Mouse (Mus musculus) intestine, embryonic 16.5 days (tissue): ENCODE data around the gene Cers6. TPM values are rescaled to one million over a fixed set of nuclear protein-coding genes. Genes with fewer than 3 reads are reported as not detected.

Source experiments
- ATAC-seq: fragments of 200-750 bp; cut with Nextera tagmentation; 2 replicates; pipeline ENCODE4 v1.8.0; 2017; ENCODE audit warnings: moderate TSS enrichment, moderate library complexity
- H3K27ac ChIP-seq: fragments of 300-500 bp; sonication (generic); 2 replicates; pipeline ENCODE4 v1.5.1; 2014; ENCODE audit warnings: mild to moderate bottlenecking, low read length
- H3K27me3 ChIP-seq: fragments of 300-500 bp; sonication (generic); replicated peaks from 2 replicates; pipeline ENCODE4 v1.6.1; 2014; ENCODE audit warnings: low read length, control low read depth, mixed read lengths; ENCODE audit not compliant: control insufficient read depth, insufficient read depth
- H3K36me3 ChIP-seq: fragments of 300-500 bp; sonication (generic); 2 replicates; pipeline ENCODE4 v1.6.1; 2014; ENCODE audit warnings: low read length, control low read depth; ENCODE audit not compliant: control insufficient read depth, insufficient read depth
- H3K4me1 ChIP-seq: fragments of 300-500 bp; sonication (generic); 2 replicates; pipeline ENCODE4 v1.6.1; 2014; ENCODE audit warnings: low read length, control low read depth, mixed read lengths; ENCODE audit not compliant: control insufficient read depth, insufficient read depth
- H3K4me2 ChIP-seq: fragments of 300-500 bp; sonication (generic); 2 replicates; pipeline ENCODE4 v1.6.1; 2014; ENCODE audit warnings: low read depth, low read length, control low read depth
- H3K4me3 ChIP-seq: fragments of 300-500 bp; sonication (generic); 2 replicates; pipeline ENCODE4 v1.5.1; 2014; ENCODE audit warnings: mild to moderate bottlenecking, low read length
- H3K9ac ChIP-seq: fragments of 300-500 bp; sonication (generic); 2 replicates; pipeline ENCODE4 v1.6.1; 2014; ENCODE audit warnings: low read depth, low read length
- H3K9me3 ChIP-seq: fragments of 300-500 bp; sonication (generic); 2 replicates; pipeline ENCODE4 v1.6.1; 2016; ENCODE audit warnings: low read length, control low read depth; ENCODE audit not compliant: control insufficient read depth
- WGBS: fragments of 180-500 bp; shearing (Covaris S2); extraction: QIAGEN DNeasy Blood & Tissue Kit; methylation state at CpG from one replicate; pipeline ENCODE4 v1.1.7; 2014; 5-methylcytosine and 5-hydroxymethylcytosine counted together
- polyA plus RNA-seq: library from polyadenylated mRNA; unstranded; fragments of >200 nt; fragmentation: Nextera tagmentation; extraction: Ambion mirVana; gene quantifications from 2 replicates; pipeline ENCODE4 v1.2.1, GENCODE M21; 2015

Cers6 gene
- polyA plus RNA-seq, 1 experiment from 2014 or later, result 39.6 TPM

- Histone ChIP-seq H3K4me3 (no peak overlapping the region), H3K4me1 (peaks cover 4% of the 10 kb centered on the region; the same call in 1 of the 2 replicates), H3K9me3 (no peaks in the 10 kb centered on the region), H3K27ac (no peak overlapping the region), H3K4me2 (no peak overlapping the region), H3K9ac (no peak overlapping the region), H3K36me3 (0 out of 2 replicates have a peak, but pooled peaks cover 3% of the 10 kb centered on the region), H3K27me3 (no peaks in the 10 kb centered on the region)
- WGBS, result 57% methylated on average over 5 of the region's 5 CpGs
- ATAC-seq, result no peak
Observed at GRCm38 (mm10) chr2:69109246-69109645, 248.0 kb downstream of the Cers6 start.

- Histone ChIP-seq H3K27me3 (no peaks in the 10 kb centered on the region), H3K4me2 (no peak overlapping the region), H3K27ac (no peak overlapping the region), H3K9me3 (no peaks in the 10 kb centered on the region), H3K4me1 (peaks cover 4% of the 10 kb centered on the region; the same call in 1 of the 2 replicates), H3K4me3 (no peak overlapping the region), H3K36me3 (0 out of 2 replicates have a peak, but pooled peaks cover 3% of the 10 kb centered on the region), H3K9ac (no peak overlapping the region)
- WGBS, result 52% methylated on average over 7 of the region's 7 CpGs
- ATAC-seq, result peak; percentile 21; the same call in 1 of the 2 replicates
Observed at GRCm38 (mm10) chr2:69109710-69110109, 248.5 kb downstream of the Cers6 start.

GRCm38 (mm10) chr2:69112609-69113008 is 251.4 kb downstream of the Cers6 start:
- Histone ChIP-seq H3K27ac (no peak overlapping the region), H3K4me1 (peaks cover 4% of the 10 kb centered on the region; the same call in 1 of the 2 replicates), H3K36me3 (peaks cover 5% of the 10 kb centered on the region; the same call in 1 of the 2 replicates), H3K9me3 (no peaks in the 10 kb centered on the region), H3K9ac (no peak overlapping the region), H3K4me2 (no peak overlapping the region), H3K27me3 (no peaks in the 10 kb centered on the region), H3K4me3 (no peak overlapping the region)
- no peak for ATAC-seq
- 90% methylated on average over 5 of the region's 5 CpGs for WGBS

- no peak overlapping the region for H3K9ac ChIP-seq
- peaks cover 3% of the 10 kb centered on the region; the same call in 1 of the 2 replicates for H3K4me1 ChIP-seq
- ATAC-seq, result 0 out of 2 replicates have a peak, but pooled peaks have one; percentile 53
- H3K27me3 ChIP-seq, result no peaks in the 10 kb centered on the region
- WGBS, result 58% methylated on average over 10 of the region's 10 CpGs
- H3K4me2 ChIP-seq, result no peak overlapping the region
- no peak overlapping the region for H3K4me3 ChIP-seq
- H3K36me3 ChIP-seq, result peaks cover 3% of the 10 kb centered on the region; the same call in 1 of the 2 replicates
- no peak overlapping the region for H3K27ac ChIP-seq
- H3K9me3 ChIP-seq, result no peaks in the 10 kb centered on the region
Observed at GRCm38 (mm10) chr2:69113829-69114547, 252.7 kb downstream of the Cers6 start.

- H3K27me3 ChIP-seq, result no peaks in the 10 kb centered on the region
- H3K36me3 ChIP-seq, result peaks cover 3% of the 10 kb centered on the region; the same call in 1 of the 2 replicates
- H3K4me3 ChIP-seq, result no peak overlapping the region
- WGBS, result 85% methylated on average over 3 of the region's 3 CpGs
- H3K4me2 ChIP-seq, result no peak overlapping the region
- H3K9me3 ChIP-seq, result no peaks in the 10 kb centered on the region
- ATAC-seq, result no peak
- H3K4me1 ChIP-seq, result no peaks in the 10 kb centered on the region
- no peak overlapping the region for H3K9ac ChIP-seq
- no peak overlapping the region for H3K27ac ChIP-seq
Observed at GRCm38 (mm10) chr2:69115921-69116320, 254.7 kb downstream of the Cers6 start.

GRCm38 (mm10) chr2:69116767-69117166 is 255.5 kb downstream of the Cers6 start:
- Histone ChIP-seq H3K4me3 (no peak overlapping the region), H3K27ac (no peak overlapping the region), H3K27me3 (no peaks in the 10 kb centered on the region), H3K4me1 (no peaks in the 10 kb centered on the region), H3K9me3 (no peaks in the 10 kb centered on the region), H3K36me3 (peaks cover 3% of the 10 kb centered on the region; the same call in 1 of the 2 replicates), H3K9ac (no peak overlapping the region), H3K4me2 (no peak overlapping the region)
- 75% methylated on average over 4 of the region's 4 CpGs for WGBS
- no peak for ATAC-seq

GRCm38 (mm10) chr2:69118994-69119393 is 257.8 kb downstream of the Cers6 start:
- H3K27ac ChIP-seq, result no peak overlapping the region
- no peak overlapping the region for H3K9ac ChIP-seq
- ATAC-seq, result no peak
- 90% methylated on average over 1 of the region's 1 CpGs for WGBS
- H3K4me2 ChIP-seq, result no peak overlapping the region
- H3K9me3 ChIP-seq, result no peaks in the 10 kb centered on the region
- no peak overlapping the region for H3K4me3 ChIP-seq
- H3K36me3 ChIP-seq, result peaks cover 3% of the 10 kb centered on the region; the same call in 1 of the 2 replicates
- H3K4me1 ChIP-seq, result no peaks in the 10 kb centered on the region
- no peaks in the 10 kb centered on the region for H3K27me3 ChIP-seq

- no peak overlapping the region for H3K4me2 ChIP-seq
- no peak overlapping the region for H3K9ac ChIP-seq
- no peaks in the 10 kb centered on the region for H3K9me3 ChIP-seq
- no peak overlapping the region for H3K27ac ChIP-seq
- 50% methylated on average over 2 of the region's 2 CpGs for WGBS
- no peaks in the 10 kb centered on the region for H3K27me3 ChIP-seq
- H3K4me3 ChIP-seq, result no peak overlapping the region
- no peak for ATAC-seq
- peaks cover 3% of the 10 kb centered on the region; the same call in 1 of the 2 replicates for H3K36me3 ChIP-seq
- no peaks in the 10 kb centered on the region for H3K4me1 ChIP-seq
Observed at GRCm38 (mm10) chr2:69119718-69120117, 258.5 kb downstream of the Cers6 start.

- H3K4me2 ChIP-seq, result no peak overlapping the region
- H3K27me3 ChIP-seq, result no peaks in the 10 kb centered on the region
- no peaks in the 10 kb centered on the region for H3K36me3 ChIP-seq
- H3K9me3 ChIP-seq, result no peaks in the 10 kb centered on the region
- 85% methylated on average over 4 of the region's 4 CpGs for WGBS
- no peak overlapping the region for H3K9ac ChIP-seq
- ATAC-seq, result no peak
- H3K4me3 ChIP-seq, result no peak overlapping the region
- no peak overlapping the region for H3K27ac ChIP-seq
- no peaks in the 10 kb centered on the region for H3K4me1 ChIP-seq
Observed at GRCm38 (mm10) chr2:69121681-69122080, 260.4 kb downstream of the Cers6 start.
